ENCODE assay signal across 18 mouse cellular contexts in genomic region chr10:117000975-117001374, GRCm38 (mm10). TPM values are rescaled to one million over a fixed set of nuclear protein-coding genes. Genes with fewer than 3 reads are reported as not detected.
DNase-seq lines count a peak whose midpoint lies in the region; ATAC-seq and TF ChIP-seq lines count a peak whose summit lies in the region.
"Had no signal": no experiment of that assay in that cellular context is flagged by ENCODE, and none has a peak within 500 bp of the region (broad histone marks: within the 10 kb centered on the region; RNA-seq: fewer than 3 reads in every experiment).

No protein-coding gene starts in this region.

- no peak for TF ChIP-seq CTCF in heart, postnatal 0 days (IDR thresholded peaks at IDR 0.05; ENCODE audit: low read depth)

- no peaks in the 10 kb centered on the region for H3K27me3 ChIP-seq in heart, postnatal 0 days (ENCODE audit: control insufficient read depth, insufficient read depth, low read length)
- no peaks in the 10 kb centered on the region for H3K27me3 ChIP-seq in midbrain, embryonic 10.5 days (ENCODE audit: low read depth, poor library complexity, severe bottlenecking)
- H3K27me3 ChIP-seq: CH12.LX; hindbrain, embryonic 15.5 days; liver, embryonic 15.5 days; Patski had no signal

- peak overlapping the region; percentile 22; the same call in 1 of the 2 replicates for H3K4me2 ChIP-seq in heart, postnatal 0 days (ENCODE audit: low read depth, low read length)
- H3K4me2 ChIP-seq: hindbrain, embryonic 15.5 days; liver, embryonic 15.5 days had no signal

- H3K36me3 ChIP-seq in heart, postnatal 0 days (replicated peaks; ENCODE audit: control insufficient read depth, insufficient read depth, low read length), result no peaks in the 10 kb centered on the region
- H3K36me3 ChIP-seq in midbrain, embryonic 10.5 days, result no peaks in the 10 kb centered on the region
- H3K36me3 ChIP-seq: hindbrain, embryonic 15.5 days; limb, embryonic 10.5 days; liver, embryonic 15.5 days had no signal

- ATAC-seq in frontal cortex, adult (ENCODE audit: low TSS enrichment), result peak; percentile 89
- peak; percentile 15; the same call in 1 of the 2 replicates for ATAC-seq in heart, postnatal 0 days (ENCODE audit: insufficient read depth, low read depth)
- ATAC-seq: Patski had no signal

- 0 out of 2 replicates have a peak overlapping the region, but pooled peaks have one; percentile 23 for H3K9ac ChIP-seq in heart, postnatal 0 days (replicated peaks; ENCODE audit: low read depth, low read length)
- H3K9ac ChIP-seq: hindbrain, embryonic 15.5 days; liver, embryonic 15.5 days had no signal

- no peak overlapping the region for H3K4me3 ChIP-seq in heart, postnatal 0 days (ENCODE audit: low read depth, low read length)
- no peak overlapping the region for H3K4me3 ChIP-seq in midbrain, embryonic 10.5 days
- H3K4me3 ChIP-seq: hindbrain, embryonic 15.5 days; limb, embryonic 10.5 days; liver, embryonic 15.5 days had no signal

- H3K9me3 ChIP-seq in heart, postnatal 0 days (replicated peaks; ENCODE audit: control insufficient read depth, low read length), result no peaks in the 10 kb centered on the region
- no peaks in the 10 kb centered on the region for H3K9me3 ChIP-seq in midbrain, embryonic 10.5 days (replicated peaks)
- H3K9me3 ChIP-seq: hindbrain, embryonic 15.5 days; limb, embryonic 10.5 days; liver, embryonic 15.5 days had no signal

- DNase-seq in frontal cortex, postnatal 25 days (ENCODE audit: low spot score in 2 of 2), result no peak
- DNase-seq in heart, postnatal 0 days (ENCODE audit: low spot score), result peak; percentile 37
- no peak for DNase-seq in heart, postnatal 10 days
- peak; percentile 37 for DNase-seq in ovary, adult 18-20 months (ENCODE audit: low spot score)
- DNase-seq in ovary, postnatal 36 days (ENCODE audit: low spot score), result no peak
- no peak for DNase-seq in midbrain, embryonic 10.5 days (ENCODE audit: low spot score)
- DNase-seq: cerebellum, adult 18-20 months; gastrocnemius, postnatal 10 days; kidney, adult 2 months; spleen, adult 18-20 months had no signal

- H3K4me1 ChIP-seq in heart, postnatal 0 days (ENCODE audit: control insufficient read depth, insufficient read depth), result peaks cover 11% of the 10 kb centered on the region
- H3K4me1 ChIP-seq in midbrain, embryonic 10.5 days, result peaks cover 4% of the 10 kb centered on the region
- H3K4me1 ChIP-seq: hindbrain, embryonic 15.5 days; liver, embryonic 15.5 days had no signal

- no peak for TF ChIP-seq EP300 in heart, postnatal 0 days (IDR thresholded peaks at IDR 0.05; ENCODE audit: low read depth)

- intact Hi-C loops in heart, postnatal 10 days (cut with DNase I), result no loop called here

- 30% methylated on average over 12 of the region's 12 CpGs for WGBS in heart, postnatal 0 days
- 74% methylated on average over 12 of the region's 12 CpGs for WGBS in midbrain, embryonic 10.5 days

- H3K27ac ChIP-seq in heart, postnatal 0 days (ENCODE audit: low read depth), result 0 out of 2 replicates have a peak overlapping the region, but pooled peaks have one; percentile 39
- H3K27ac ChIP-seq in midbrain, embryonic 10.5 days (replicated peaks), result no peak overlapping the region
- H3K27ac ChIP-seq: hindbrain, embryonic 15.5 days; limb, embryonic 10.5 days; liver, embryonic 15.5 days; stomach, postnatal 0 days had no signal

RNA-seq across cellular contexts. Expression of gene Best3, which starts 14.9 kb away (rescaled TPM):
- 1.1 and 1.3 TPM in 2 replicates for total RNA-seq in heart, postnatal 0 days (2014; rRNA removed; ENCODE audit: low replicate concordance)
- polyA plus RNA-seq in heart, postnatal 0 days (2015; fragmentation: Nextera tagmentation; extraction: Ambion mirVana), result 0.57 and 0.62 TPM in 2 replicates
- total RNA-seq in heart, postnatal 10 days (2021), result 1 to 10 TPM; 1.4 to 1.7 TPM
- polyA plus RNA-seq in midbrain, embryonic 10.5 days (2016; fragmentation: Nextera tagmentation; extraction: Ambion mirVana), result 0.12 TPM in 2 replicates
- total RNA-seq: CH12.LX had no signal
- polyA plus RNA-seq: Patski had no signal

RNA-seq across cellular contexts. Expression of gene Gm10271, which starts 28.6 kb away (rescaled TPM):
- not detected in 2 replicates for total RNA-seq in heart, postnatal 0 days (2014; rRNA removed; ENCODE audit: low replicate concordance)
- polyA plus RNA-seq in heart, postnatal 0 days (2015; fragmentation: Nextera tagmentation; extraction: Ambion mirVana), result not detected in 2 replicates
- not detected for total RNA-seq in heart, postnatal 10 days (2021)
- not detected in 2 replicates for polyA plus RNA-seq in midbrain, embryonic 10.5 days (2016; fragmentation: Nextera tagmentation; extraction: Ambion mirVana)
- total RNA-seq: CH12.LX; gastrocnemius, postnatal 10 days had no signal
- polyA plus RNA-seq: hindbrain, embryonic 15.5 days; kidney, adult 2 months; large intestine, adult 2 months; limb, embryonic 10.5 days; liver, embryonic 15.5 days; Patski; stomach, postnatal 0 days had no signal

RNA-seq across cellular contexts. Expression of gene Lrrc10, which starts 44.2 kb away (rescaled TPM):
- 330 and 397 TPM in 2 replicates for total RNA-seq in heart, postnatal 0 days (2014; rRNA removed; ENCODE audit: low replicate concordance)
- 115 and 138 TPM in 2 replicates for polyA plus RNA-seq in heart, postnatal 0 days (2015; fragmentation: Nextera tagmentation; extraction: Ambion mirVana)
- total RNA-seq in heart, postnatal 10 days (2021), result 100 to 1,000 TPM; 156 to 283 TPM
- polyA plus RNA-seq in midbrain, embryonic 10.5 days (2016; fragmentation: Nextera tagmentation; extraction: Ambion mirVana), result 0.11 TPM in 1 of 2 replicates, not detected in the other
- total RNA-seq: CH12.LX; gastrocnemius, postnatal 10 days had no signal
- polyA plus RNA-seq: hindbrain, embryonic 15.5 days; limb, embryonic 10.5 days; liver, embryonic 15.5 days; Patski; stomach, postnatal 0 days had no signal

RNA-seq across cellular contexts. Expression of gene Rab3ip, which starts 50.4 kb away (rescaled TPM):
- 98.2 and 123 TPM in 2 replicates for total RNA-seq in heart, postnatal 0 days (2014; rRNA removed; ENCODE audit: low replicate concordance)
- 70.9 and 78.4 TPM in 2 replicates for polyA plus RNA-seq in heart, postnatal 0 days (2015; fragmentation: Nextera tagmentation; extraction: Ambion mirVana)
- 10 to 100 TPM; 76.8 to 81.6 TPM for total RNA-seq in heart, postnatal 10 days (2021)
- 43.2 and 47.3 TPM in 2 replicates for polyA plus RNA-seq in midbrain, embryonic 10.5 days (2016; fragmentation: Nextera tagmentation; extraction: Ambion mirVana)

Comparison
In these comparisons a context has a peak if more than half of its experiments do, and no peak if none do; other contexts are left out.
1. DNase-seq: peak in heart, postnatal 0 days (single experiment) and ovary, adult 18-20 months (single experiment); none in frontal cortex, postnatal 25 days (0 of 2), heart, postnatal 10 days (0 of 2), ovary, postnatal 36 days (single experiment) and midbrain, embryonic 10.5 days (single experiment).